Mouse (Mus musculus) hindbrain, embryonic 11.5 days (tissue): ENCODE results near the gene Dhx58. TPM values are rescaled to one million over a fixed set of nuclear protein-coding genes. Genes with fewer than 3 reads are reported as not detected.

ENCODE experiments used
- ATAC-seq: fragments of 200-750 bp; cut with Nextera tagmentation; 2 replicates; pipeline ENCODE4 v1.8.0; 2017; ENCODE audit warnings: mild to moderate bottlenecking, moderate TSS enrichment, moderate library complexity; ENCODE audit not compliant: low FRiP score
- DNase-seq: peaks from one replicate; pipeline ENCODE4 v3.0.0-alpha.2; 2015; ENCODE audit warnings: low spot score
- H3K27ac ChIP-seq: fragments of 300-500 bp; sonication (generic); 2 replicates; pipeline ENCODE4 v1.5.1; 2014; ENCODE audit warnings: mild to moderate bottlenecking, low read depth, low read length
- H3K27me3 ChIP-seq: fragments of 300-500 bp; sonication (generic); 2 replicates; pipeline ENCODE4 v1.6.1; 2014; ENCODE audit warnings: mild to moderate bottlenecking, low read length, moderate library complexity, mixed read lengths; ENCODE audit not compliant: control insufficient read depth, insufficient read depth
- H3K36me3 ChIP-seq: fragments of 300-500 bp; sonication (generic); 2 replicates; pipeline ENCODE4 v1.6.1; 2014; ENCODE audit warnings: mild to moderate bottlenecking, low read length, moderate library complexity, mixed read lengths; ENCODE audit not compliant: control insufficient read depth, insufficient read depth
- H3K4me1 ChIP-seq: fragments of 300-500 bp; sonication (generic); replicated peaks from 2 replicates; pipeline ENCODE4 v1.6.1; 2014; ENCODE audit warnings: low read length, mixed read lengths; ENCODE audit not compliant: control insufficient read depth, insufficient read depth
- H3K4me2 ChIP-seq: fragments of 300-500 bp; sonication (generic); replicated peaks from 2 replicates; pipeline ENCODE4 v1.6.1; 2014; ENCODE audit warnings: mild to moderate bottlenecking, low read depth, low read length
- H3K4me3 ChIP-seq: fragments of 300-500 bp; sonication (generic); 2 replicates; pipeline ENCODE4 v1.5.1; 2014; ENCODE audit warnings: low read depth, low read length
- H3K9ac ChIP-seq: fragments of 300-500 bp; sonication (generic); 2 replicates; pipeline ENCODE4 v1.6.1; 2014; ENCODE audit warnings: low read depth, low read length
- H3K9me3 ChIP-seq: fragments of 300-500 bp; sonication (generic); 2 replicates; pipeline ENCODE4 v1.6.1; 2016; ENCODE audit warnings: low read length; ENCODE audit not compliant: control insufficient read depth
- WGBS: fragments of 180-500 bp; shearing (Covaris S2); extraction: QIAGEN DNeasy Blood & Tissue Kit; methylation state at CpG from one replicate; pipeline ENCODE4 v1.1.7; 2014; 5-methylcytosine and 5-hydroxymethylcytosine counted together
- polyA plus RNA-seq: library from polyadenylated mRNA; unstranded; fragments of >200 nt; fragmentation: Nextera tagmentation; extraction: Ambion mirVana; gene quantifications from 2 replicates; pipeline ENCODE4 v1.2.1, GENCODE M21; 2014

Gene Dhx58
- polyA plus RNA-seq = 1.8 and 1.9 TPM in 2 replicates

- Histone ChIP-seq H3K27ac (no peak within 1 kb of the TSS), H3K9ac (no peak within 1 kb of the TSS), H3K9me3 (no peaks in the 10 kb centered on the region), H3K4me3 (no peak within 1 kb of the TSS), H3K4me1 (no peaks in the 10 kb centered on the region), H3K36me3 (peaks cover 5% of the 10 kb centered on the region; the same call in 1 of the 2 replicates), H3K4me2 (no peak within 1 kb of the TSS), H3K27me3 (no peaks in the 10 kb centered on the region)
- 68% methylated on average over 7 of the region's 7 CpGs for WGBS
- ATAC-seq (no peak), DNase-seq (no peak)
Measured at GRCm38 (mm10) chr11:100703851-100704531, at the start of gene Dhx58. TSS of gene Dhx58 (minus strand) at chr11:100704271.

- 30% methylated on average over 10 of the region's 10 CpGs for WGBS
- DNase-seq (no peak), ATAC-seq (no peak)
- Histone ChIP-seq H3K4me2 (no peak overlapping the region), H3K36me3 (no peaks in the 10 kb centered on the region), H3K9ac (no peak overlapping the region), H3K9me3 (no peaks in the 10 kb centered on the region), H3K27ac (no peak overlapping the region), H3K4me1 (no peaks in the 10 kb centered on the region), H3K4me3 (no peak overlapping the region), H3K27me3 (no peaks in the 10 kb centered on the region; the same call in 1 of the 2 replicates)
Measured at GRCm38 (mm10) chr11:100752294-100752693, 48.2 kb upstream of the Dhx58 start.

GRCm38 (mm10) chr11:100750127-100750526 lies 46.1 kb upstream of the Dhx58 start:
- Histone ChIP-seq H3K4me1 (no peaks in the 10 kb centered on the region), H3K4me3 (no peak overlapping the region), H3K4me2 (no peak overlapping the region), H3K27me3 (no peaks in the 10 kb centered on the region), H3K9ac (no peak overlapping the region), H3K27ac (no peak overlapping the region), H3K9me3 (no peaks in the 10 kb centered on the region), H3K36me3 (no peaks in the 10 kb centered on the region)
- WGBS = 85% methylated on average over 16 of the region's 16 CpGs
- ATAC-seq (no peak), DNase-seq (no peak)

GRCm38 (mm10) chr11:100749469-100749868 lies 45.4 kb upstream of the Dhx58 start:
- Histone ChIP-seq H3K4me3 (no peak overlapping the region), H3K36me3 (no peaks in the 10 kb centered on the region), H3K4me1 (no peaks in the 10 kb centered on the region), H3K4me2 (no peak overlapping the region), H3K27me3 (no peaks in the 10 kb centered on the region), H3K9ac (no peak overlapping the region), H3K9me3 (no peaks in the 10 kb centered on the region), H3K27ac (no peak overlapping the region)
- DNase-seq (no peak), ATAC-seq (no peak)
- WGBS = 48% methylated on average over 25 of the region's 25 CpGs

GRCm38 (mm10) chr11:100748620-100749019 lies 44.5 kb upstream of the Dhx58 start:
- Histone ChIP-seq H3K27ac (no peak overlapping the region), H3K9ac (no peak overlapping the region), H3K4me2 (no peak overlapping the region), H3K27me3 (no peaks in the 10 kb centered on the region), H3K4me1 (no peaks in the 10 kb centered on the region), H3K36me3 (no peaks in the 10 kb centered on the region), H3K4me3 (no peak overlapping the region), H3K9me3 (no peaks in the 10 kb centered on the region)
- DNase-seq (no peak), ATAC-seq (no peak)
- WGBS = 81% methylated on average over 4 of the region's 4 CpGs

- H3K36me3 ChIP-seq = no peaks in the 10 kb centered on the region
Measured at GRCm38 (mm10) chr11:100747114-100747513, 43.0 kb upstream of the Dhx58 start.

GRCm38 (mm10) chr11:100746546-100746945 lies 42.5 kb upstream of the Dhx58 start:
- H3K9ac ChIP-seq = no peak overlapping the region
- no peaks in the 10 kb centered on the region for H3K27me3 ChIP-seq
- no peak for ATAC-seq
- H3K36me3 ChIP-seq = no peaks in the 10 kb centered on the region
- H3K27ac ChIP-seq = no peak overlapping the region
- DNase-seq = no peak
- no peak overlapping the region for H3K4me2 ChIP-seq
- WGBS = 81% methylated on average over 10 of the region's 10 CpGs
- H3K4me1 ChIP-seq = no peaks in the 10 kb centered on the region
- H3K4me3 ChIP-seq = no peak overlapping the region
- H3K9me3 ChIP-seq = no peaks in the 10 kb centered on the region

More at GRCm38 (mm10) chr11:100747114-100747513, 43.0 kb upstream of the Dhx58 start:
- no peak overlapping the region for H3K4me2 ChIP-seq
- DNase-seq = no peak
- no peak overlapping the region for H3K4me3 ChIP-seq
- no peak overlapping the region for H3K9ac ChIP-seq
- H3K4me1 ChIP-seq = no peaks in the 10 kb centered on the region
- ATAC-seq = no peak
- H3K27me3 ChIP-seq = no peaks in the 10 kb centered on the region
- H3K9me3 ChIP-seq = no peaks in the 10 kb centered on the region
- WGBS = 67% methylated on average over 5 of the region's 5 CpGs
- no peak overlapping the region for H3K27ac ChIP-seq

GRCm38 (mm10) chr11:100745085-100745484 lies 41.0 kb upstream of the Dhx58 start:
- DNase-seq (peak; percentile 78), ATAC-seq (peak; percentile 14; the same call in 1 of the 2 replicates)
- no peak overlapping the region for H3K9ac ChIP-seq
- no peaks in the 10 kb centered on the region for H3K9me3 ChIP-seq
- H3K36me3 ChIP-seq = no peaks in the 10 kb centered on the region
- H3K27me3 ChIP-seq = no peaks in the 10 kb centered on the region
- no peaks in the 10 kb centered on the region for H3K4me1 ChIP-seq
- no peak overlapping the region for H3K27ac ChIP-seq
- no peak overlapping the region for H3K4me2 ChIP-seq
- no peak overlapping the region for H3K4me3 ChIP-seq
- 18% methylated on average over 6 of the region's 6 CpGs for WGBS

GRCm38 (mm10) chr11:100741348-100741747 lies 37.3 kb upstream of the Dhx58 start:
- H3K27ac ChIP-seq = no peak overlapping the region
- H3K4me1 ChIP-seq = peaks cover 3% of the 10 kb centered on the region; the same call in 1 of the 2 replicates
- H3K9ac ChIP-seq = no peak overlapping the region
- no peaks in the 10 kb centered on the region for H3K9me3 ChIP-seq
- DNase-seq (no peak), ATAC-seq (no peak)
- H3K36me3 ChIP-seq = no peaks in the 10 kb centered on the region
- no peak overlapping the region for H3K4me2 ChIP-seq
- no peak overlapping the region for H3K4me3 ChIP-seq
- 75% methylated on average over 6 of the region's 6 CpGs for WGBS
- H3K27me3 ChIP-seq = no peaks in the 10 kb centered on the region
